Mouse (Mus musculus): ENCODE data around the gene Ubp1. TPM values are rescaled to one million over a fixed set of nuclear protein-coding genes. Genes with fewer than 3 reads are reported as not detected.

Gene Ubp1
- polyA plus RNA-seq, 1 experiment: 31.1 TPM

- no peaks in the 10 kb centered on the region for H3K27me3 ChIP-seq (ENCODE audit: control insufficient read depth, insufficient read depth, insufficient read length)
- H3K79me2 ChIP-seq (ENCODE audit: control insufficient read depth, insufficient read depth): peaks cover 54% of the 10 kb centered on the region
- peak overlapping the region; percentile 50 for H3K4me3 ChIP-seq
- TF ChIP-seq MYOG (IDR thresholded peaks at IDR 0.05; ENCODE audit: control insufficient read depth in 1 of 3, insufficient read depth in 1 of 3, insufficient read length in 2 of 3, low read depth in 2 of 3): no peak
- TF ChIP-seq MYOD1 (IDR thresholded peaks at IDR 0.05; ENCODE audit: control insufficient read depth in 1 of 3, insufficient read length in 2 of 3, low read depth in 2 of 3): peak; percentile 15 to 48 (median 35)
- TF ChIP-seq SRF (IDR thresholded peaks at IDR 0.05; ENCODE audit: control insufficient read depth, insufficient read length, low read depth): no peak
- no peak for TF ChIP-seq TCF3 (IDR thresholded peaks at IDR 0.05; ENCODE audit: insufficient read length, low read depth)
- TF ChIP-seq POLR2A (IDR thresholded peaks at IDR 0.05; ENCODE audit: insufficient read length, low read depth): no peak
- peak overlapping the region; percentile 94 for H3ac ChIP-seq (ENCODE audit: control insufficient read depth, insufficient read length)
- H3K36me3 ChIP-seq (ENCODE audit: control insufficient read depth, insufficient read depth): no peaks in the 10 kb centered on the region
- peak overlapping the region; percentile 88 for H3K4me2 ChIP-seq (ENCODE audit: low read depth)
These were observed 1.4 kb downstream of the Ubp1 start for GRCm38 (mm10) chr9:113932100-113932470.

- peak overlapping the region; percentile 88 for H3K4me2 ChIP-seq (ENCODE audit: low read depth)
- peaks cover 58% of the 10 kb centered on the region for H3K79me2 ChIP-seq (ENCODE audit: control insufficient read depth, insufficient read depth)
- H3ac ChIP-seq (ENCODE audit: control insufficient read depth, insufficient read length): peak overlapping the region; percentile 94
- TF ChIP-seq TCF3 (IDR thresholded peaks at IDR 0.05; ENCODE audit: insufficient read length, low read depth) (no peak), CEBPB (IDR thresholded peaks at IDR 0.05; ENCODE audit: insufficient read depth, poor library complexity, severe bottlenecking) (no peak), E2F4 (IDR thresholded peaks at IDR 0.05; ENCODE audit: insufficient read depth) (no peak), POLR2A (IDR thresholded peaks at IDR 0.05; ENCODE audit: insufficient read length, low read depth) (no peak), TCF12 (IDR thresholded peaks at IDR 0.05; ENCODE audit: insufficient read depth, poor library complexity, severe bottlenecking) (no peak), POLR2AphosphoS2 (IDR thresholded peaks at IDR 0.05; ENCODE audit: insufficient read length, low read depth) (no peak), USF1 (IDR thresholded peaks at IDR 0.05; ENCODE audit: low read depth) (no peak), REST (IDR thresholded peaks at IDR 0.05; ENCODE audit: insufficient read depth, insufficient read length) (no peak), SRF (IDR thresholded peaks at IDR 0.05; ENCODE audit: control insufficient read depth, insufficient read length, low read depth) (no peak), MYOD1 (IDR thresholded peaks at IDR 0.05; ENCODE audit: control insufficient read depth in 1 of 3, insufficient read length in 2 of 3, low read depth in 2 of 3) (no peak), MAX (IDR thresholded peaks at IDR 0.05; ENCODE audit: low read depth) (no peak), MYOG (IDR thresholded peaks at IDR 0.05; ENCODE audit: control insufficient read depth in 1 of 3, insufficient read depth in 1 of 3, insufficient read length in 2 of 3, low read depth in 2 of 3) (no peak)
- H3K36me3 ChIP-seq (ENCODE audit: control insufficient read depth, insufficient read depth): no peaks in the 10 kb centered on the region
- H3K27me3 ChIP-seq (ENCODE audit: control insufficient read depth, insufficient read depth, insufficient read length): no peaks in the 10 kb centered on the region
- H3K4me3 ChIP-seq: peak overlapping the region; percentile 50
These were observed 1.8 kb downstream of the Ubp1 start for GRCm38 (mm10) chr9:113932501-113932900.

GRCm38 (mm10) chr9:113935638-113936037 lies 4.9 kb downstream of the Ubp1 start:
- H3K36me3 ChIP-seq (ENCODE audit: control insufficient read depth, insufficient read depth): no peaks in the 10 kb centered on the region
- H3K79me2 ChIP-seq (ENCODE audit: control insufficient read depth, insufficient read depth): peaks cover 89% of the 10 kb centered on the region
- H3K27me3 ChIP-seq (ENCODE audit: control insufficient read depth, insufficient read depth, insufficient read length): no peaks in the 10 kb centered on the region
- no peak overlapping the region for H3ac ChIP-seq (ENCODE audit: control insufficient read depth, insufficient read length)
- TF ChIP-seq MYOG (IDR thresholded peaks at IDR 0.05; ENCODE audit: control insufficient read depth in 1 of 3, insufficient read depth in 1 of 3, insufficient read length in 2 of 3, low read depth in 2 of 3) (no peak), SRF (IDR thresholded peaks at IDR 0.05; ENCODE audit: control insufficient read depth, insufficient read length, low read depth) (no peak), MAX (IDR thresholded peaks at IDR 0.05; ENCODE audit: low read depth) (no peak), TCF12 (IDR thresholded peaks at IDR 0.05; ENCODE audit: insufficient read depth, poor library complexity, severe bottlenecking) (no peak)
- no peak overlapping the region for H3K4me3 ChIP-seq
- peak overlapping the region; percentile 16 for H3K4me2 ChIP-seq (ENCODE audit: low read depth)

GRCm38 (mm10) chr9:113939063-113939850 lies 8.5 kb downstream of the Ubp1 start:
- Histone ChIP-seq H3K27me3 (ENCODE audit: control insufficient read depth, insufficient read depth, insufficient read length) (no peaks in the 10 kb centered on the region), H3K36me3 (ENCODE audit: control insufficient read depth, insufficient read depth) (no peaks in the 10 kb centered on the region), H3ac (ENCODE audit: control insufficient read depth, insufficient read length) (no peak overlapping the region), H3K4me3 (no peak overlapping the region), H3K4me2 (ENCODE audit: low read depth) (no peak overlapping the region), H3K79me2 (ENCODE audit: control insufficient read depth, insufficient read depth) (peaks cover 100% of the 10 kb centered on the region)
- no peak for TF ChIP-seq MYOG (IDR thresholded peaks at IDR 0.05; ENCODE audit: control insufficient read depth in 1 of 3, insufficient read depth in 1 of 3, insufficient read length in 2 of 3, low read depth in 2 of 3)
- no peak for TF ChIP-seq TCF3 (IDR thresholded peaks at IDR 0.05; ENCODE audit: insufficient read length, low read depth)
- no peak for TF ChIP-seq CEBPB (IDR thresholded peaks at IDR 0.05; ENCODE audit: insufficient read depth, poor library complexity, severe bottlenecking)
- TF ChIP-seq REST (IDR thresholded peaks at IDR 0.05; ENCODE audit: insufficient read depth, insufficient read length): no peak
- peak in 1 of 3 experiments; percentile 5 for TF ChIP-seq MYOD1 (IDR thresholded peaks at IDR 0.05; ENCODE audit: control insufficient read depth in 1 of 3, insufficient read length in 2 of 3, low read depth in 2 of 3)
- no peak for TF ChIP-seq SRF (IDR thresholded peaks at IDR 0.05; ENCODE audit: control insufficient read depth, insufficient read length, low read depth)

- Histone ChIP-seq H3K4me2 (ENCODE audit: low read depth) (no peak overlapping the region), H3K27me3 (ENCODE audit: control insufficient read depth, insufficient read depth, insufficient read length) (no peaks in the 10 kb centered on the region), H3K36me3 (ENCODE audit: control insufficient read depth, insufficient read depth) (peaks cover 3% of the 10 kb centered on the region), H3K4me3 (no peak overlapping the region), H3K79me2 (ENCODE audit: control insufficient read depth, insufficient read depth) (peaks cover 99% of the 10 kb centered on the region), H3ac (ENCODE audit: control insufficient read depth, insufficient read length) (no peak overlapping the region)
- TF ChIP-seq MYOG (IDR thresholded peaks at IDR 0.05; ENCODE audit: control insufficient read depth in 1 of 3, insufficient read depth in 1 of 3, insufficient read length in 2 of 3, low read depth in 2 of 3) (no peak), MYOD1 (IDR thresholded peaks at IDR 0.05; ENCODE audit: control insufficient read depth in 1 of 3, insufficient read length in 2 of 3, low read depth in 2 of 3) (no peak), REST (IDR thresholded peaks at IDR 0.05; ENCODE audit: insufficient read depth, insufficient read length) (no peak), TCF3 (IDR thresholded peaks at IDR 0.05; ENCODE audit: insufficient read length, low read depth) (no peak), E2F4 (IDR thresholded peaks at IDR 0.05; ENCODE audit: insufficient read depth) (no peak), TCF12 (IDR thresholded peaks at IDR 0.05; ENCODE audit: insufficient read depth, poor library complexity, severe bottlenecking) (no peak), MAX (IDR thresholded peaks at IDR 0.05; ENCODE audit: low read depth) (no peak), USF1 (IDR thresholded peaks at IDR 0.05; ENCODE audit: low read depth) (no peak), SRF (IDR thresholded peaks at IDR 0.05; ENCODE audit: control insufficient read depth, insufficient read length, low read depth) (no peak), CEBPB (IDR thresholded peaks at IDR 0.05; ENCODE audit: insufficient read depth, poor library complexity, severe bottlenecking) (no peak), POLR2AphosphoS2 (IDR thresholded peaks at IDR 0.05; ENCODE audit: insufficient read length, low read depth) (no peak), POLR2A (IDR thresholded peaks at IDR 0.05; ENCODE audit: insufficient read length, low read depth) (no peak)
These were observed 10.5 kb downstream of the Ubp1 start for GRCm38 (mm10) chr9:113941103-113941805.
